Mouse (Mus musculus) kidney, embryonic 15.5 days (tissue): ENCODE measurements at regions not wholly inside any gene's neighbourhood (a gene's known extent, or its start where the extent isn't known, plus 50 kb on each side); places are given as distances from the start of the nearest gene placed in this dataset.

Experiments used
- ATAC-seq: fragments of 200-750 bp; cut with Nextera tagmentation; replicated peaks from 2 replicates; pipeline ENCODE4 v1.8.0; 2017; ENCODE audit warnings: moderate TSS enrichment; ENCODE audit not compliant: low FRiP score
- H3K27ac ChIP-seq: fragments of 300-500 bp; sonication (generic); 2 replicates; pipeline ENCODE4 v1.5.1; 2015; ENCODE audit warnings: mild to moderate bottlenecking, inconsistent platforms
- H3K27me3 ChIP-seq: fragments of 300-500 bp; sonication (generic); 2 replicates; pipeline ENCODE4 v1.6.1; 2015; ENCODE audit warnings: inconsistent platforms
- H3K36me3 ChIP-seq: fragments of 300-500 bp; sonication (generic); 2 replicates; pipeline ENCODE4 v1.6.1; 2015; ENCODE audit warnings: inconsistent platforms
- H3K4me1 ChIP-seq: fragments of 300-500 bp; sonication (generic); 2 replicates; pipeline ENCODE4 v1.6.1; 2015; ENCODE audit warnings: inconsistent platforms
- H3K4me2 ChIP-seq: fragments of 300-500 bp; sonication (generic); 2 replicates; pipeline ENCODE4 v1.6.1; 2015; ENCODE audit warnings: moderate library complexity, mild to moderate bottlenecking, inconsistent platforms
- H3K4me3 ChIP-seq: fragments of 300-500 bp; sonication (generic); replicated peaks from 2 replicates; pipeline ENCODE4 v1.5.1; 2015; ENCODE audit warnings: mild to moderate bottlenecking, inconsistent platforms
- H3K9ac ChIP-seq: fragments of 300-500 bp; sonication (generic); 2 replicates; pipeline ENCODE4 v1.6.1; 2015; ENCODE audit warnings: mild to moderate bottlenecking, inconsistent platforms
- H3K9me3 ChIP-seq: fragments of 300-500 bp; sonication (generic); replicated peaks from 2 replicates; pipeline ENCODE4 v1.6.1; 2016; ENCODE audit warnings: inconsistent platforms
- WGBS: fragments of 180-500 bp; shearing (Covaris S2); methylation state at CpG from one replicate; pipeline ENCODE4 v1.1.7; 2015; ENCODE audit warnings: mixed read lengths; 5-methylcytosine and 5-hydroxymethylcytosine counted together

DNA sequence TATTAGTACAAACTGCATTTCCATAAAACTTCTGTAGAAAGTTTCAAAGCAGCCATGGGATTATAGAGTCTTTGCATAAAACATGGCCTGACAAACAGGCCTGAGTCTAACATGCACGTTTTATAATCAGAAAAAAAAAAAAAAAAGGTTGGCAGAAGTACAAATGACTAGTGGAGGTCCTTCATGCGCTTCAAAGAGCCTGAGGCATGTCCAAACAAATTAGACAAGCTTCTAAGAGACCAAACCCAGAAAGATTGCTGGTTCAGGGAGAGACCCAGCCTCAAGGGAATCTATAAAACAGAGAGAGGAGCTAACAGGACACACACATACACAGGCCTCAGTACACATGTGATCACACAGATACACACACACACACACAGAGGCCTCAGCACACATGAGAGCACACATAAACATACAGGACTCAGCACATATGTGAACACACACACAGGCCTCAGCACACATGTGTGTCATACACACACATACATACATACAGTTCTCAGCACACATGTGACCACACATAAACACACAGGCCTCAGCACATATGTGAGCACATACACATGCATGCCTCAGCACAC, 57.0 kb upstream of the Gnaq start:
- H3K4me1 ChIP-seq: no peaks in the 10 kb centered on the region
- 0 out of 2 replicates have a peak, but pooled peaks cover 5% of the 10 kb centered on the region for H3K9me3 ChIP-seq
- H3K27me3 ChIP-seq: no peaks in the 10 kb centered on the region
- H3K9ac ChIP-seq: no peak overlapping the region
- 51% methylated on average over 2 of the region's 2 CpGs for WGBS
- H3K4me3 ChIP-seq: no peak overlapping the region
- no peak overlapping the region for H3K4me2 ChIP-seq
- no peaks in the 10 kb centered on the region for H3K36me3 ChIP-seq
- no peak overlapping the region for H3K27ac ChIP-seq
- ATAC-seq: no peak

DNA sequence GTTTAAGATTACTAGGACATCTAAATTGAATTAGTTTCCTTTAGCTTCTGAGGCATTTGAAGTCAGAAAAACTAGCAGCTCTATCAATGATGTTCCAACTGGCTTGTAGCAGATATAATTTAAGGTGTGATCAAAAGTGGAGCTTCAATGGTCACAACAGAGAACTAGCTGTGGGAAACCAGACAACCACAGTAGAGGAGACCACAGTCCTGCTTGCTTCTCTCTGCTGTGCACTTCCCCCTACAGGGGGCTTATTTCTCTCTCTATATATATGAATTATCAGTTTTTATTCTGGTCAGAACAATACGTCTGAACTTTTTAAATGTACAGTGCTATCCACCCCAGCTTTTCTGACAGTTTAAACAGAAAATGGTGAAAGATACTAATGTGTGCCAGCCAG, 57.6 kb upstream of the Gnaq start:
- H3K9me3 ChIP-seq: 0 out of 2 replicates have a peak, but pooled peaks cover 2% of the 10 kb centered on the region
- no peaks in the 10 kb centered on the region for H3K36me3 ChIP-seq
- no peak overlapping the region for H3K4me2 ChIP-seq
- H3K4me1 ChIP-seq: no peaks in the 10 kb centered on the region
- no peaks in the 10 kb centered on the region for H3K27me3 ChIP-seq
- H3K4me3 ChIP-seq: no peak overlapping the region
- ATAC-seq: no peak
- no peak overlapping the region for H3K9ac ChIP-seq
- 94% methylated on average over 1 of the region's 1 CpGs for WGBS
- no peak overlapping the region for H3K27ac ChIP-seq

DNA sequence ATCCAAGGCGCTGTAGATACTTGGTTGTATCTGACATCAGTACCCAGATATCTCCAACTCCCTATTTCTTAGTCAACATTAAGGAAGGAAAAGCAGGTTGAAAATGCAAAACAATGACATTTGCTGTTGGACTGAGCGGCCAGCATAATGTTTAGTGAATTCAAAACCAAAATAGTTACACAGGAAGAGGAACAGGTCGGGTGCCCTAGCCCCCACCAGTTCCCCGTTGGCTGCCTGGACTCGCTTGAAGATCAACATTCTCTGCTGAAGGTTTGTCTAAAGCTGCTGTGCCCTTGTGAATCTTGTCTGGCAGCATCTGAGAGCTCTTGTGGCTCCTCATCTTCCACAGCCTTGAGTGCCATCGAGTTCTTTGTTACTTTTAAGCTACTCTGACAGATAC, 65.3 kb upstream of the Gnaq start:
- no peak overlapping the region for H3K4me2 ChIP-seq
- no peak overlapping the region for H3K27ac ChIP-seq
- H3K4me3 ChIP-seq: no peak overlapping the region
- no peak overlapping the region for H3K9ac ChIP-seq
- no peaks in the 10 kb centered on the region for H3K27me3 ChIP-seq
- ATAC-seq: no peak
- H3K9me3 ChIP-seq: no peaks in the 10 kb centered on the region
- H3K36me3 ChIP-seq: no peaks in the 10 kb centered on the region
- 75% methylated on average over 6 of the region's 6 CpGs for WGBS
- H3K4me1 ChIP-seq: peaks cover 8% of the 10 kb centered on the region; the same call in 1 of the 2 replicates

DNA sequence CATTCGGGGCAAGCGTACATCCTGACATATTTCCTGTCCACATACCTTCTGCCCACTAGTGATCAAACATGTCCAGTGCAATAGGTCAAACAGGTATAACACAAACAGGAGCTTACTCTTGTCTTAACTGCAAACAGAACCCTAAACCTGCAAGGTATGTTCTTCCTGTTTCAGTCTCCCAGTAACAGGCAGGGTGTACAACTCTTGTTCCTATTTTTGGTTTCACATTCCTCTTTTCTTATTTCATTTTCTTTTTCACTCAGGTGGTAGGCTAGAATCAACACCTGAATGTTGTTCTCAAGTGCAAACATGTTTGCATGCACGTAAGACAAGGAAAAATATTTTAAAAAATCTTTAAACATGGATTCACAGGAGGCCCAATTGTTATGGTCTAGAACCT, 67.7 kb upstream of the Gnaq start:
- H3K4me2 ChIP-seq: no peak overlapping the region
- no peak overlapping the region for H3K4me3 ChIP-seq
- H3K27ac ChIP-seq: no peak overlapping the region
- no peak overlapping the region for H3K9ac ChIP-seq
- no peaks in the 10 kb centered on the region for H3K27me3 ChIP-seq
- 86% methylated on average over 3 of the region's 3 CpGs for WGBS
- no peaks in the 10 kb centered on the region for H3K36me3 ChIP-seq
- no peaks in the 10 kb centered on the region for H3K9me3 ChIP-seq
- peaks cover 19% of the 10 kb centered on the region for H3K4me1 ChIP-seq
- no peak for ATAC-seq

DNA sequence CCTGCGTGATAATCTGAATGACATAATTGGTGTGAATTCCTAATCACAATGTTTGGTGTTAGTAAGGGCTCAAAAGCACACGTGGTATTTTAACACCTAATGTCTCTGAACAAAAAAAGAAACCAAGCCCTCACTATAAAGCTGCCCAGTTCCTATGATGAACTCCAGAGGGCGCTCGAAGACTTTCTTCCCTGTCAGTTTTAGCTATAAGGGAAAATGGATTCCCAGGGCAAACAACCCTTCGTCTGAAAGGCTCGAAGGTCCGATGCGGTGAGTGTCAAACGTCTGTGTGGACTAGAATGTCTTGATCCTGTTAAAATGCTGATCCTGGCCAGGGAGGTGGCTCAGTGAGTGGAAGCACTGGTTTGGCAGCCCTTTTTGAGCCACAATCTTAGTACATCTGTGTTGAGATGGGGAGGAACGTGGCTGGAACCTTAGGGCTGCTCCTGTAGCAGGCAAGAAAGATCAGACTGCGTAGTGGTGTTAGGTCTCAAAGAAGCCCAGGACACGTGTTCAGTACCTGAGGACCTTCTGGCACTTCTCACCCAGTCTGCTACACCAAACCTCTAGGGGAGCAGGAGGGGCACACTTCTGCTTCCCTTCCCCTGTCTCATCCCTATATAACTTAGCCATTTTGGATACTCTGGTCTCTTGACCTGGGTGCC, 68.6 kb upstream of the Gnaq start:
- H3K4me2 ChIP-seq: peak overlapping the region; percentile 57
- peak overlapping the region; percentile 25 for H3K4me3 ChIP-seq
- H3K27ac ChIP-seq: no peak overlapping the region
- H3K9ac ChIP-seq: peak overlapping the region; percentile 43; the same call in 1 of the 2 replicates
- peak; percentile 71 for ATAC-seq
- H3K27me3 ChIP-seq: no peaks in the 10 kb centered on the region
- no peaks in the 10 kb centered on the region for H3K36me3 ChIP-seq
- H3K4me1 ChIP-seq: peaks cover 19% of the 10 kb centered on the region
- no peaks in the 10 kb centered on the region for H3K9me3 ChIP-seq
- WGBS: 11% methylated on average over 12 of the region's 12 CpGs

DNA sequence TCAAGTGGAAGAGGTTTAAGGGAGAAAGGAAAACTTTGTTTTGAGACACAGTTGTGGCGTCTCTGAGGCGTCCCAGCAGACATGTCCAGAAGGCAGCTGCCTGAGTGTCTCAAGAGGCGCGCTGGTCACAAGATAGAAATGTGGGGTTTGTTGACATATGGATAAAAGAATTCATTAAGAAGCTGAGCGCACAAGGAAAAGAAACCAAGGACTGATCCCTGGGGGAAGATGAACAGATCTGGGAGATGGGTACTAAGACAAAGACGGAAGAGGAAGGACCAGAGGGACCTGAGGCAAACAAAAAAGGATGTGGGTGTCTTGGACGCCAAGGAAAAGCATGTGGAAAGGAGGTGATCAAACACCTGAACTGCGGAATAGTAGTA, 69.1 kb upstream of the Gnaq start:
- Histone ChIP-seq H3K27ac (no peak overlapping the region), H3K9me3 (no peaks in the 10 kb centered on the region), H3K4me3 (no peak overlapping the region), H3K4me1 (peaks cover 19% of the 10 kb centered on the region), H3K27me3 (no peaks in the 10 kb centered on the region), H3K36me3 (no peaks in the 10 kb centered on the region), H3K4me2 (peak overlapping the region; percentile 57; the same call in 1 of the 2 replicates), H3K9ac (no peak overlapping the region)
- ATAC-seq: no peak
- WGBS: 55% methylated on average over 8 of the region's 8 CpGs

DNA sequence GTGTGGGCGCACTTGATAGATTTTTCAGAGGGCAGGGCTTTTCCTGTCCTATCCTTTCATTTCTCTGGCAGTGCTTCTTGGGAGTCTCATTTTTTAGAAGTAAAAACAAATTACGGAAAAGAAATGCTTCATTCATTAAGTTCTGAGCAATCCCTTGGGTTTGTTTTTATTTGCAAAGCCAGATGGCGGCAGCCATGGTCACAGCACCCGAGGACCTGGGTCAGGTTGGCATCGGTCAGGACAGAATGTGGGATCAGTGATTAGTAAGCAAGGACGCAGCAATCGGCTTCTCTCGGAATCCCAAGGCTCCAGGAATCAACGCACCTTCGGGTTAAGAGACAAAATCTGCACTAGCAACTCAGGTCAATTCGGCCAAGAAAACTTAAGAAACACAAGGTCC, 70.8 kb upstream of the Gnaq start:
- peaks cover 19% of the 10 kb centered on the region for H3K4me1 ChIP-seq
- H3K36me3 ChIP-seq: no peaks in the 10 kb centered on the region
- H3K27ac ChIP-seq: no peak overlapping the region
- no peaks in the 10 kb centered on the region for H3K9me3 ChIP-seq
- no peaks in the 10 kb centered on the region for H3K27me3 ChIP-seq
- ATAC-seq: no peak
- WGBS: 45% methylated on average over 11 of the region's 11 CpGs
- no peak overlapping the region for H3K9ac ChIP-seq
- no peak overlapping the region; the same call in 1 of the 2 replicates for H3K4me3 ChIP-seq
- H3K4me2 ChIP-seq: peak overlapping the region; percentile 48

- 89% methylated on average over 4 of the region's 4 CpGs for WGBS
- Histone ChIP-seq H3K27ac (no peak overlapping the region), H3K4me2 (no peak overlapping the region), H3K36me3 (no peaks in the 10 kb centered on the region), H3K4me3 (no peak overlapping the region), H3K9me3 (no peaks in the 10 kb centered on the region), H3K9ac (no peak overlapping the region), H3K27me3 (no peaks in the 10 kb centered on the region), H3K4me1 (peaks cover 14% of the 10 kb centered on the region)
- no peak for ATAC-seq
These were observed 73.6 kb upstream of the Gnaq start for GRCm38 (mm10) chr19:16059026-16059425.

DNA sequence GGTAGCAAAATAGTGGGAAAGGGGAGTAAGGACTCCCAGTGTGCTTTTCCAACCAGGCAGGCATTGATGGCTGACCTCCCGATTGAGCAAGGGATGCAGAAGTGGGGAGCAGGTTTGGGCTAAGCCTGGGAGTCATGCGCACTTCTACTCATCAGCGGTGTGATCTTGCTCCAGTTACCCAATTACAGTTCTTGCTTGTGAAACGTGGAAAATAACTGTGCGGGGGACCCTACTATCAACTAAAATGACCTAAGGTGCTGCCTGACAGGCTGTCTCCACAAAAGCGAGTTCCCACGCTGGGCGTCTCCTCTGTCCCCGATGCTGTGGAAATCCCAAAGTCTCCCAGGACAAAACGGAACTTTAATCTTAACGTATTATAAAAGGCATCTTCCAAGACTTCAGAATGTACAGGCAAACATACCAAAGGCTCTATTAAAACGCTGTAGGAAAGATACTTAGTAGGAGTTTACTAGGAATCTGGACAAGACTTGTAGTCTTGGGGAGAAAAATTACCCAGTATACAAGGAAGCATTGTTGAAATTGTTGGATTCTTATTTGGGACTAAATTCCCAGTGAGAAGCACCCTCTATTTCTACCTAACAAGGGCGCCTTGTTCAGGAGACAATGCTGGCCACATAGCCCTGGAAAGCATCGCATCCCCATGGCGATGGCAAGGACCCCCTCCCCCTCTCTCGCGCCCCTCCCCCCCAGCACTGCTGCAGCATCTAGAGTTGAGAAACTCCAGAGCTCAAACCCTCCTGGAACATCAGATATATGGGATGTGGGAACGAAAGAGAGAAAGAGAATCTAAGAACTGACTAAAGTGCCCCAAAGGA, 65.6 kb upstream of the Cep78 start:
- no peak for ATAC-seq

DNA sequence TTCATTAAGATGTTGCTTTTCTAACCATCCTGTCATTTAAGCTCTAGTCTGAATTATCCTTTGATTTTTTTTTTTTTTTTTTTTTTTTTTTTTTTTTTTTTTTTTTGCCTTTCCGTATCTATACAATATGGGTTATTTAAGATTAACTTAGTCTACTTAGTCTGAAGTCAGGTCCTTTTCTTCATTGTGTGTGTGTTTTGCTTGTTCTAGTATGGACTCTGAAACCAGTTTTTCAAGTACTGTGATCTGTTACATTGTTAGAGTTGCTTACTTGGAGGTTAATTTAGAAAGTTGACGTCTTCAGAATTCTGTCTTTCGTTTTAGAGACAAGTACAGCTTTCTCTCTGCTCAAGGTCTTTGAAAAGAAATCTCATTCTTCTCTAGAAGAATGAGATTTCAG, 64.9 kb upstream of the Cep78 start:
- ATAC-seq: no peak
- Histone ChIP-seq H3K9me3 (no peaks in the 10 kb centered on the region), H3K27me3 (no peaks in the 10 kb centered on the region), H3K27ac (no peak overlapping the region), H3K4me2 (peak overlapping the region; percentile 60), H3K36me3 (no peaks in the 10 kb centered on the region), H3K4me3 (peak overlapping the region; percentile 29; the same call in 1 of the 2 replicates), H3K9ac (no peak overlapping the region), H3K4me1 (peaks cover 8% of the 10 kb centered on the region; the same call in 1 of the 2 replicates)
- WGBS: 44% methylated on average over 3 of the region's 3 CpGs

More for the DNA sequence above, 65.6 kb upstream of the Cep78 start:
- Histone ChIP-seq H3K4me1 (peaks cover 8% of the 10 kb centered on the region; the same call in 1 of the 2 replicates), H3K4me2 (peak overlapping the region; percentile 60), H3K9ac (peak overlapping the region; percentile 2; the same call in 1 of the 2 replicates), H3K27ac (no peak overlapping the region), H3K9me3 (no peaks in the 10 kb centered on the region), H3K36me3 (no peaks in the 10 kb centered on the region), H3K4me3 (peak overlapping the region; percentile 29), H3K27me3 (no peaks in the 10 kb centered on the region)
- 28% methylated on average over 18 of the region's 18 CpGs for WGBS

- Histone ChIP-seq H3K4me3 (no peak overlapping the region), H3K4me1 (peaks cover 8% of the 10 kb centered on the region; the same call in 1 of the 2 replicates), H3K4me2 (no peak overlapping the region), H3K36me3 (no peaks in the 10 kb centered on the region), H3K27ac (no peak overlapping the region), H3K27me3 (no peaks in the 10 kb centered on the region), H3K9ac (no peak overlapping the region), H3K9me3 (no peaks in the 10 kb centered on the region)
- no peak for ATAC-seq
- 73% methylated on average over 7 of the region's 7 CpGs for WGBS
These were observed 62.2 kb upstream of the Cep78 start for GRCm38 (mm10) chr19:16046977-16047376.

DNA sequence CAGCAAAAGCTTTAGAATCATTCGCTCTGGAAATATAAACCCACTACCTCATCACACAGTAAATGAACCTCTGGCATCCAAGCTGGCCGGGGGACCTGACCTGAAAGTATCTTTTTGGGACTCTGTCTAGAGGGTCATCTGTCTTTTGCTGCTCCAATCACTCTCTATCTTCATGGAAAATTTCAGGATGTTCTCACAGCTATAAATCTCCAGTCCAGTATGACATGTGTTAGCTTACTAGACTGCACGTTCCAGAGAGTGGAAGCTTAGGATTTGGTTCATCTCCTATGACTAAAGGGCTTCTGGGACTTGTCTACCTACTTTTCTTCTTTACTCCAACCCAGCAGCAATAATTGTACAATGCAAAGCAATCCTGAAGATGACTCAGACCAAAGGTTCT, 60.5 kb upstream of the Cep78 start:
- Histone ChIP-seq H3K4me2 (no peak overlapping the region), H3K27ac (no peak overlapping the region), H3K27me3 (no peaks in the 10 kb centered on the region), H3K36me3 (no peaks in the 10 kb centered on the region), H3K4me3 (no peak overlapping the region), H3K9me3 (no peaks in the 10 kb centered on the region), H3K4me1 (peaks cover 4% of the 10 kb centered on the region; the same call in 1 of the 2 replicates), H3K9ac (no peak overlapping the region)
- 53% methylated on average over 3 of the region's 3 CpGs for WGBS
- no peak for ATAC-seq
